Comparison of ENCODE assay signal across 13 mouse cellular contexts in the genomic region with DNA sequence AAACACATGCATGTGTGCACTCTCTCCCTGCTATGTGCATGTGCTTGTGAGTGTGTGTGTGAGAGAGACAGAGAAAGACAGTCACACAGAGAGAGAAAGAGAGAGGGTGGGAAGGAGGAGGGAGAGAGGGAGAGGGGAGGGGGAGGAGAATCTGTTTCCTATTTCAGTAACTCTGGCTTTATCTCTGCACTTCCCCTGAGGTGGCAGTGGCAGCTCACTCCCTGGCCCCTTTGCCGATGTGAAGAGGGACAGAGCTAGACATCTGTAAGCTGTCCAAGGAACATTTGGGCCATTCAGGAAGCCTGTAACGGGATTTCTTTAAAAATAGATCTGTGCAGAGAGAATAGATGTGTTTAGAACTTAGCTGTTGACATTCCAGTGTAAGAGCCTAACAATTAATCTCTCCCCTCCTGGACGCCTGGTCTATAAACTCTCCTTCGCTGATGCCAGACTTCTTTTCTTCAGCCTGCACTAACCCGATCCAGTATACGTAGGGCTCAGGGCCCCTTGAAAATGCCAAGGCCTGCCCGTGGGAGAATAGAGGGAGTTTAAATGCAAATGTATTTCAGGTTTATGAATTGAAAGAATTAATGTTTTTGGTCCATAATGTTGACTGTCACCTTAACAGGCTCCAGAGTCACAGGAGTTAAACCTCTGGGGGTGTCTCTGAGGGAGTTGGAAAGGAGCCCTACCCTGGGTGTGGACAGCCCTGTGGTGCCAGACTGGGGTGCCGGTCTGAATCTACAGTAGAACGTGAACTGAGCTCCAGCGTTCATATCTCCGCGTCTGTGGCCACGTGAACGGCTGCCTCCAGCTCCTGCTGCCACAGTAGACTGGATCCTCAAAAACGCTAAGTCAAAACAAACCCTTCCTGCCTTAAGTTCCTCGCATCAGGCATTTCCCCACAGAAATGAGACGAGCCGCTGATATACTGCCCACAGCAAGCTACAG.
DNase-seq lines count a peak whose midpoint lies in the region; ATAC-seq and TF ChIP-seq lines count a peak whose summit lies in the region.
"Had no signal": no experiment of that assay in that cellular context is flagged by ENCODE, and none has a peak within 500 bp of the region (broad histone marks: within the 10 kb centered on the region; RNA-seq: fewer than 3 reads in every experiment).

No protein-coding gene starts in this region.

- no peak for TF ChIP-seq CTCF in brain, embryonic 14.5 days (IDR thresholded peaks at IDR 0.05; ENCODE audit: borderline replicate concordance, extremely low read depth, insufficient read depth, insufficient read length)

- H3K4me1 ChIP-seq in kidney, embryonic 14.5 days (ENCODE audit: control insufficient read depth, insufficient read depth, low read length) = peaks cover 6% of the 10 kb centered on the region; the same call in 1 of the 2 replicates
- peaks cover 10% of the 10 kb centered on the region for H3K4me1 ChIP-seq in embryonic facial prominence, embryonic 12.5 days

- TF ChIP-seq POLR2A in brain, embryonic 14.5 days (IDR thresholded peaks at IDR 0.05; ENCODE audit: borderline replicate concordance, extremely low read depth, insufficient read depth, insufficient read length, poor library complexity, severe bottlenecking) = no peak

- ATAC-seq in kidney, embryonic 14.5 days (ENCODE audit: low FRiP score, low TSS enrichment) = no peak
- ATAC-seq in embryonic facial prominence, embryonic 12.5 days (ENCODE audit: insufficient number of reproducible peaks, insufficient read depth, low FRiP score, low TSS enrichment) = no peak
- ATAC-seq: midbrain, embryonic 16.5 days had no signal

- WGBS in kidney, embryonic 14.5 days = 38% methylated on average over 18 of the region's 18 CpGs
- WGBS in embryonic facial prominence, embryonic 12.5 days = 25% methylated on average over 18 of the region's 18 CpGs

- no peak overlapping the region for H3K27ac ChIP-seq in kidney, embryonic 14.5 days (ENCODE audit: low read depth, low read length)
- H3K27ac ChIP-seq in embryonic facial prominence, embryonic 12.5 days = no peak overlapping the region

- no peaks in the 10 kb centered on the region for H3K27me3 ChIP-seq in kidney, embryonic 14.5 days (ENCODE audit: control insufficient read depth, insufficient read depth, low read length)
- H3K27me3 ChIP-seq in embryonic facial prominence, embryonic 12.5 days = no peaks in the 10 kb centered on the region

- DNase-seq in kidney, adult 11 months = no peak
- peak; percentile 37 for DNase-seq in brain, embryonic 14.5 days (ENCODE audit: low read depth)
- peak; percentile 40 to 46 for DNase-seq in heart, postnatal 10 days
- DNase-seq in thymus, postnatal 14 days = no peak
- no peak for DNase-seq in urinary bladder, postnatal 14 days (ENCODE audit: low spot score)
- no peak for DNase-seq in cerebellum, postnatal 36 days
- DNase-seq: cerebellum, postnatal 10 days; gastrocnemius, postnatal 36 days; left cerebral cortex, postnatal 4 days; thymus, adult 2 months had no signal

- intact Hi-C loops in heart, postnatal 10 days (cut with DNase I) = loop anchor here (1.0 kb wide), 1 partner anchor 26 kb away; no protein-coding TSS in a partner anchor

- peak overlapping the region; percentile 4; the same call in 1 of the 2 replicates for H3K4me2 ChIP-seq in kidney, embryonic 14.5 days (replicated peaks; ENCODE audit: low read depth, low read length)
- H3K4me2 ChIP-seq in embryonic facial prominence, embryonic 12.5 days (replicated peaks) = 0 out of 2 replicates have a peak overlapping the region, but pooled peaks have one; percentile 7

- H3K4me3 ChIP-seq in kidney, embryonic 14.5 days (ENCODE audit: low read length) = no peak overlapping the region
- H3K4me3 ChIP-seq in embryonic facial prominence, embryonic 12.5 days = no peak overlapping the region

- H3K9me3 ChIP-seq in kidney, embryonic 14.5 days (ENCODE audit: control insufficient read depth, low read length) = no peaks in the 10 kb centered on the region
- peaks cover 4% of the 10 kb centered on the region; the same call in 1 of the 2 replicates for H3K9me3 ChIP-seq in embryonic facial prominence, embryonic 12.5 days

- no peak overlapping the region for H3K9ac ChIP-seq in kidney, embryonic 14.5 days (ENCODE audit: low read depth, low read length)
- no peak overlapping the region for H3K9ac ChIP-seq in embryonic facial prominence, embryonic 12.5 days

- H3K36me3 ChIP-seq in kidney, embryonic 14.5 days (ENCODE audit: control insufficient read depth, insufficient read depth, low read length) = no peaks in the 10 kb centered on the region
- no peaks in the 10 kb centered on the region for H3K36me3 ChIP-seq in embryonic facial prominence, embryonic 12.5 days

Comparison
In these comparisons a context has a peak if more than half of its experiments do, and no peak if none do; other contexts are left out.
1. DNase-seq: peak in brain, embryonic 14.5 days (single experiment) and heart, postnatal 10 days (2 of 2); none in kidney, adult 11 months (single experiment), thymus, postnatal 14 days (single experiment), urinary bladder, postnatal 14 days (single experiment) and cerebellum, postnatal 36 days (0 of 2).